Mouse (Mus musculus): ENCODE measurements at regions not wholly inside any gene's neighbourhood (a gene's known extent, or its start where the extent isn't known, plus 50 kb on each side); places are given as distances from the start of the nearest gene placed in this dataset.

GRCm38 (mm10) chr13:97559611-97560385, 200.6 kb downstream of the Gm10260 start:
- DNase-seq (ENCODE audit: low spot score), result no peak

GRCm38 (mm10) chr13:97558884-97559283, 201.5 kb downstream of the Gm10260 start:
- no peak for DNase-seq (ENCODE audit: low spot score)

- no peak for DNase-seq (ENCODE audit: low spot score)
Measured at GRCm38 (mm10) chr13:97555312-97555711, 205.1 kb downstream of the Gm10260 start.

- no peak for DNase-seq (ENCODE audit: low spot score)
Measured at GRCm38 (mm10) chr13:97554601-97555000, 205.8 kb downstream of the Gm10260 start.

GRCm38 (mm10) chr13:97552236-97552635, 208.2 kb downstream of the Gm10260 start:
- DNase-seq (ENCODE audit: low spot score), result no peak

- DNase-seq (ENCODE audit: low spot score), result no peak
Measured at GRCm38 (mm10) chr13:97550880-97551279, 209.6 kb downstream of the Gm10260 start.

- DNase-seq (ENCODE audit: low spot score), result no peak
Measured at GRCm38 (mm10) chr13:97550172-97550571, 210.3 kb downstream of the Gm10260 start.

GRCm38 (mm10) chr13:97549384-97549783, 211.0 kb downstream of the Gm10260 start:
- DNase-seq (ENCODE audit: low spot score), result no peak

GRCm38 (mm10) chr13:97548527-97548977, 211.9 kb downstream of the Gm10260 start:
- no peak for DNase-seq (ENCODE audit: low spot score)

- no peak for DNase-seq (ENCODE audit: low spot score)
Measured at GRCm38 (mm10) chr13:97546936-97547335, 213.5 kb downstream of the Gm10260 start.

- DNase-seq (ENCODE audit: low spot score), result no peak
Measured at GRCm38 (mm10) chr13:97545971-97546454, 214.4 kb downstream of the Gm10260 start.

GRCm38 (mm10) chr13:97539686-97540085, 220.7 kb downstream of the Gm10260 start:
- no peak for DNase-seq (ENCODE audit: low spot score)

GRCm38 (mm10) chr13:97538441-97538840, 222.0 kb downstream of the Gm10260 start:
- no peak for DNase-seq (ENCODE audit: low spot score)

- no peak for DNase-seq (ENCODE audit: low spot score)
Measured at GRCm38 (mm10) chr13:97537686-97538085, 222.7 kb downstream of the Gm10260 start.

- no peak for DNase-seq (ENCODE audit: low spot score)
Measured at GRCm38 (mm10) chr13:97537206-97537605, 223.2 kb downstream of the Gm10260 start.

GRCm38 (mm10) chr13:97533896-97534666, 226.4 kb downstream of the Gm10260 start:
- no peak for DNase-seq (ENCODE audit: low spot score)

- no peak for DNase-seq (ENCODE audit: low spot score)
Measured at GRCm38 (mm10) chr13:97531181-97531580, 229.3 kb downstream of the Gm10260 start.

- DNase-seq (ENCODE audit: low spot score), result no peak
Measured at GRCm38 (mm10) chr13:97530570-97530969, 229.9 kb downstream of the Gm10260 start.

GRCm38 (mm10) chr13:97527958-97528357, 232.5 kb downstream of the Gm10260 start:
- DNase-seq (ENCODE audit: low spot score), result no peak

- no peak for DNase-seq (ENCODE audit: low spot score)
Measured at GRCm38 (mm10) chr13:97524847-97525434, 235.5 kb downstream of the Gm10260 start.

- no peak for DNase-seq (ENCODE audit: low spot score)
Measured at GRCm38 (mm10) chr13:97523523-97524412, 236.7 kb downstream of the Gm10260 start.

All from urinary bladder, postnatal 10 days (tissue).